Mouse (Mus musculus): Measurements from ENCODE around the gene Suv39h1. TPM values are rescaled to one million over a fixed set of nuclear protein-coding genes. Genes with fewer than 3 reads are reported as not detected.
A peak's percentile ranks its signal among the peaks of the same experiment; 100 is the strongest.
"Not testable (repeated sequence)": the region's sequence is repeated elsewhere in the genome, so short reads cannot be mapped to it uniquely, and the experiment has no call there.

Gene Suv39h1
- polyA plus RNA-seq, 1 experiment from 2014 or later, result 95.7 TPM

DNA sequence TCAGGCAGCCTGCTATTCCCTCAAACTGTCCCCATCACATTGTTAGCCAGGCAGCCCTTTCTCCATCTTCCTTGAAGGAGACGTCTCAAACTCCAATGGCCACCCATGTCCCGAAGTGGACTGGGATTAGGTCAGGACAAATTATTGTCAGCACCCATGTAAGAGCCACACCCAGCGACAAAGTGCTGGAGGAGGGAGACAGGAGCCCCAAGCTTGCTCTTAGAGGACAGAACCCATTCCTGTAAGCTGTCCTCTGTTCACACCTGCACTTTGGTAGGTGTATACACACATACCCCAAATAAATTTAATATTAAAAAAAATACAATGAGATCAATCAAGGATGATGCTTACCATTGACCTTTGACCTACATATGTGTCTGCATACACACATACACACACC, 544 bp upstream of the Suv39h1 start:
- Histone ChIP-seq H3K27me3 (ENCODE audit: control insufficient read depth, insufficient read depth, low read length) (no peaks in the 10 kb centered on the region), H3K4me2 (ENCODE audit: low read depth, severe bottlenecking) (peak overlapping the region; percentile 47), H3K9ac (ENCODE audit: low read length) (peak overlapping the region; percentile 30; the same call in 1 of the 2 replicates), H3K4me3 (ENCODE audit: low read depth, low read length) (peak overlapping the region; percentile 26), H3K9me3 (ENCODE audit: control insufficient read depth, low read length) (no peaks in the 10 kb centered on the region; the same call in 1 of the 2 replicates), H3K27ac (replicated peaks; ENCODE audit: low read depth, low read length) (no peak overlapping the region), H3K36me3 (ENCODE audit: control insufficient read depth, insufficient read depth, low read length) (no peaks in the 10 kb centered on the region; the same call in 1 of the 2 replicates), H3K4me1 (ENCODE audit: control insufficient read depth, insufficient read depth, low read length) (no peaks in the 10 kb centered on the region)
- 31% methylated on average over 3 of the region's 3 CpGs for WGBS
- no peak for DNase-seq (ENCODE audit: low spot score)
- peak; percentile 26; the same call in 1 of the 2 replicates for ATAC-seq (ENCODE audit: insufficient number of reproducible peaks, low FRiP score, low TSS enrichment, low read depth)

DNA sequence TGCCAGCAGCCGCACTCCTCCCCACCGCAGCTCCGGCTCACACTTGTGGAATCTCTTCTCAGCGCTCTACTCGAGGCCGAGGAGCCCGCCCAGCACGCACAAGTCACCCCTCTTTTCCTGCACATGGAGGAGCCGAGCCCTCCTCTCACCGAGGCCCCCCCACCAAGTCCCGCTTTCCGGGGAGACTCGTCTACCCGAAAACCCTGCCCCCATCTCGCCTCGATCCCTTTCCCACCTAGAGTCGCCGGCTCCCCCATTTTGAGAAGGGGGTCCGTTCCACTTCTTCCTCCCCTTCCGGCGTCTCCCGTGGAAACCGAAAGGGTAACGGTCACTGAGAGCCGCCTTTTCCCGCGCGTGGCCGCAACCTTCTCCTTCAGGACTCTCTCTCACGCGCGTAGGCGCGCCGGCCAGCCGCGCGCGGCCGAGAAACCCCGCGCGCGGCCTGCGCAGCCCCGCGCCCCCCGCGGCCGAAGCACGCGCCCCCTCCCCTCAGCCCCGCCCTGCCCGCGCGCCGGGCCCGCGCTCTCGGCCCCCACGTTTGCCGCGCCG, 605 bp downstream of the Suv39h1 start:
- no peaks in the 10 kb centered on the region; the same call in 1 of the 2 replicates for H3K36me3 ChIP-seq (ENCODE audit: control insufficient read depth, insufficient read depth, low read length)
- no peaks in the 10 kb centered on the region for H3K27me3 ChIP-seq (ENCODE audit: control insufficient read depth, insufficient read depth, low read length)
- WGBS, result 21% methylated on average over 46 of the region's 64 CpGs
- peak overlapping the region; percentile 84 for H3K27ac ChIP-seq (replicated peaks; ENCODE audit: low read depth, low read length)
- H3K4me3 ChIP-seq (ENCODE audit: low read depth, low read length), result peak overlapping the region; percentile 46
- H3K9me3 ChIP-seq (ENCODE audit: control insufficient read depth, low read length), result no peaks in the 10 kb centered on the region; the same call in 1 of the 2 replicates
- ATAC-seq (ENCODE audit: insufficient number of reproducible peaks, low FRiP score, low TSS enrichment, low read depth) (peak; percentile 31; the same call in 1 of the 2 replicates), DNase-seq (ENCODE audit: low spot score) (peak; percentile 57)
- H3K4me1 ChIP-seq (ENCODE audit: control insufficient read depth, insufficient read depth, low read length), result no peaks in the 10 kb centered on the region
- H3K9ac ChIP-seq (ENCODE audit: low read length), result peak overlapping the region; percentile 82
- peak overlapping the region; percentile 35 for H3K4me2 ChIP-seq (ENCODE audit: low read depth, severe bottlenecking)

DNA sequence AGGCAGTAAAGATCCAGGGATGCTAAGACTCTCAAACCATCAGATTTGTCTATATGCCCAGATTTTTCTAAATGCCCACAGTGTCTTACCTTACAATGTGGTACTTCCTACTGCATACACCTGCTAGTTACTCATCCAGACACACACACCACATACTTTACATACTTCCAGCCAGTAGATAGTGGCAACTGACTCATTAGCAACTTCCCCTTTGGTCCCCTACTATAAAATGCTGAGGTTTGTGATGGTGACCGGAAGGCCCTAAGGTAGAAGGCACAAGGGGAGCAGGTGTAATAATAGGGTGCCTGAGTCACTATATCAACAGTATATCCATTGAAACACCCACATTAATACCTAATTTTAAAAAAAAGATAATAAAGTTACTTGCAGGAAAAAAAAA, 5.4 kb downstream of the Suv39h1 start:
- H3K9ac ChIP-seq (ENCODE audit: low read length), result no peak overlapping the region
- H3K9me3 ChIP-seq (ENCODE audit: control insufficient read depth, low read length), result no peaks in the 10 kb centered on the region
- DNase-seq (ENCODE audit: low spot score) (no peak), ATAC-seq (ENCODE audit: insufficient number of reproducible peaks, low FRiP score, low TSS enrichment, low read depth) (no peak)
- H3K27me3 ChIP-seq (ENCODE audit: control insufficient read depth, insufficient read depth, low read length), result no peaks in the 10 kb centered on the region
- no peak overlapping the region for H3K4me2 ChIP-seq (ENCODE audit: low read depth, severe bottlenecking)
- no peak overlapping the region for H3K27ac ChIP-seq (replicated peaks; ENCODE audit: low read depth, low read length)
- no peak overlapping the region for H3K4me3 ChIP-seq (ENCODE audit: low read depth, low read length)
- peaks cover 2% of the 10 kb centered on the region; the same call in 1 of the 2 replicates for H3K36me3 ChIP-seq (ENCODE audit: control insufficient read depth, insufficient read depth, low read length)
- WGBS, result 94% methylated on average over 1 of the region's 1 CpGs
- no peaks in the 10 kb centered on the region for H3K4me1 ChIP-seq (ENCODE audit: control insufficient read depth, insufficient read depth, low read length)

DNA sequence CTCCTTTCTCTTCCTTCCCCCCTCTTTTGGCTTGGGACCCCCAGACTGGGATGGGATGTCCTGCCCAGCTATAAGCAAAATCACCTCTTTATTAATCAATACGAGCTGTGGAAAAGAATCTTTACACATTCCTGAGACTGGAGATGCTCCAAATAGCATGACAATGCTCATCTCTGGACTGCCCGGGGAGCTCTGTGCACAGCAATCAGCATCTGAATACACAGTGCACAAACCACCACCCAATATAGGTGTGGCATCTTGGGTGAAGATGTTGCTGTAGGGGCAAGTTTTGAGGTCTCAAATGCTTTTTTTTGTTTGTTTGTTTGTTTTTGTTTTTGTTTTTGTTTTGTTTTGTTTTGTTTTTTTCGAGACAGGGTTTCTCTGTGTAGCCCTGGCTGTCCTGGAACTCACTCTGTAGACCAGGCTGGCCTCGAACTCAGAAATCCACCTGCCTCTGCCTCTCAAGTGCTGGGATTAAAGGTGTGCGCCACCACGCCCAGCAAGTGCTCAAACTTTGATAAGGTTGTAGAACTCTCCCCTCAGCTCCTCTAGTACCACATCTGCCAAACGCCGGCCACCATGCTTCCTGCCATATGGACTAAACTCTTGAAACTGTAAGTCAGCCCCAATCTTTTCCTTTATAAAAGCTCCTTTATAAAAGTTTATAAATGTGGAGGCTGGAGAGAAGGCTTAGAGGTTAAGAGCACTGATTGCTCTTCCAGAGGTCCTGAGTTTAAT, 23.3 kb downstream of the Suv39h1 start:
- not testable (repeated sequence) for H3K4me3 ChIP-seq (ENCODE audit: low read depth, low read length); ATAC-seq (ENCODE audit: insufficient number of reproducible peaks, low FRiP score, low TSS enrichment, low read depth); DNase-seq (ENCODE audit: low spot score); H3K4me1 ChIP-seq (ENCODE audit: control insufficient read depth, insufficient read depth, low read length); H3K27me3 ChIP-seq (ENCODE audit: control insufficient read depth, insufficient read depth, low read length); H3K27ac ChIP-seq (replicated peaks; ENCODE audit: low read depth, low read length); H3K4me2 ChIP-seq (ENCODE audit: low read depth, severe bottlenecking); H3K36me3 ChIP-seq (ENCODE audit: control insufficient read depth, insufficient read depth, low read length); H3K9ac ChIP-seq (ENCODE audit: low read length); H3K9me3 ChIP-seq (ENCODE audit: control insufficient read depth, low read length)
- WGBS, result 90% methylated on average over 8 of the region's 8 CpGs

DNA sequence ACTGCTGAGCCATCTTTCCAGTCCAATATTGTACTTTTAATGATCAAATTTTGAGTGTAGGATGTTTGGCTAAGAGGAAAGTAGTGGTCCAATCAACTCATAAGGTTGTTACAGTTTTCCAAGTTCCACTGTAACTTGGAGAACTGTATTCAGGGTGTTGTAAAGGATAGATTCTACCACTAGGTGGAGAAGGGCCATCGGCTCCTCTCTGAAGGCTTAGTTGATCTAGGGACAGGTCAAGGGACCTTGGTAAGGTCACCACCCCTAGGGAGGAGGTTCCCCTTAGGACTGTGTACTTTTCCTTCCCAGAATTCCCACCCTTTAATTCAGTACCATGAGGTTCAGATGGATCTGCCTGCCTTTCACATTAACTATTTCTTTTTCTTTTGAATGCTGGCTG, 41.6 kb downstream of the Suv39h1 start:
- no peak for ATAC-seq (ENCODE audit: insufficient number of reproducible peaks, low FRiP score, low TSS enrichment, low read depth)
- 88% methylated on average over 1 of the region's 1 CpGs for WGBS

DNA sequence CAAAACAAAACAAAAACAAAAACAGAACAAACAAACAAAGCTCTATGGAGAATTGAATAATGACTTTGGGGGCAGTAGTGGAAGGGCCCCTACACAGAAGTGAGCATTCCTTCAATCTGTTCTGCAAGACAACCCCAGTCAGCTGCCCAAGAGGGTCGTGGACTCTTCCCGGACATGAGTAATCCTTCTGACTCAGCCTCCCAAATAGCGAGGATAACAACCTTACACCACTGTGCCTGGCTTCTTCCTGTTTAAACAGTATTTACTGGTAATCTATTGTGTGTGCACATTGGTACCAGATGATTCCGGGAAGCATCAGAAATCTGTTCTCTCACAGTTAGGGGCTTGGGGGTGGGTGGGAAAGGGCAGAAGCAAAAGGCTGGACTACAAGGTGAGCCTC, 47.7 kb downstream of the Suv39h1 start:
- no peaks in the 10 kb centered on the region for H3K9me3 ChIP-seq (ENCODE audit: control insufficient read depth, low read length)
- H3K27me3 ChIP-seq (ENCODE audit: control insufficient read depth, insufficient read depth, low read length), result no peaks in the 10 kb centered on the region
- no peak overlapping the region for H3K27ac ChIP-seq (replicated peaks; ENCODE audit: low read depth, low read length)
- no peak overlapping the region for H3K4me3 ChIP-seq (ENCODE audit: low read depth, low read length)
- DNase-seq (ENCODE audit: low spot score), result no peak
- no peak overlapping the region for H3K9ac ChIP-seq (ENCODE audit: low read length)
- H3K4me2 ChIP-seq (ENCODE audit: low read depth, severe bottlenecking), result no peak overlapping the region
- WGBS, result 69% methylated on average over 4 of the region's 4 CpGs
- H3K4me1 ChIP-seq (ENCODE audit: control insufficient read depth, insufficient read depth, low read length), result no peaks in the 10 kb centered on the region
- ATAC-seq (ENCODE audit: insufficient number of reproducible peaks, low FRiP score, low TSS enrichment, low read depth), result no peak
- H3K36me3 ChIP-seq (ENCODE audit: control insufficient read depth, insufficient read depth, low read length), result no peaks in the 10 kb centered on the region

More for the DNA sequence above, 41.6 kb downstream of the Suv39h1 start:
- Histone ChIP-seq H3K27me3 (ENCODE audit: control insufficient read depth, insufficient read depth, low read length) (no peaks in the 10 kb centered on the region), H3K27ac (replicated peaks; ENCODE audit: low read depth, low read length) (no peak overlapping the region), H3K4me1 (ENCODE audit: control insufficient read depth, insufficient read depth, low read length) (no peaks in the 10 kb centered on the region), H3K4me3 (ENCODE audit: low read depth, low read length) (no peak overlapping the region), H3K9me3 (ENCODE audit: control insufficient read depth, low read length) (no peaks in the 10 kb centered on the region), H3K36me3 (ENCODE audit: control insufficient read depth, insufficient read depth, low read length) (no peaks in the 10 kb centered on the region), H3K9ac (ENCODE audit: low read length) (no peak overlapping the region), H3K4me2 (ENCODE audit: low read depth, severe bottlenecking) (no peak overlapping the region)
- DNase-seq (ENCODE audit: low spot score), result no peak

DNA sequence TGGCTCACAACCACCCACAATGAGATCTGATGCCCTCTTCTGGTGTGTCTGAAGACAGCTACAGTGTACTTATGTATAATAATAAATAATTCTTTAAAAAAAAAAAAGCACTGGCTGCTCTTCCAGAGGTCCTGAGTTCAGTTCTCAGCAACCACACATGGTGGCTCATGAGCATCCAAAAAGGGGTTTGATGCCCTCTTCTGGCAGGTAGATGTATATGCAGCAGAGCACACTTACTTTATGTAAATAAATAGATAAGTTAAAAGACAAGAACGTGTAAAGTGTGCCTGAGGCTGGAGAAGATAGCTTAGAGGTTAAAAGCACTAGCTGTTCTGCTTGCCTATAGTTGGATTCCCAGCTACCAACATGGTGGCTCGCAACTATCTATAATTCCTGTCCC, 49.8 kb downstream of the Suv39h1 start:
- Histone ChIP-seq H3K36me3 (ENCODE audit: control insufficient read depth, insufficient read depth, low read length) (no peaks in the 10 kb centered on the region), H3K27me3 (ENCODE audit: control insufficient read depth, insufficient read depth, low read length) (no peaks in the 10 kb centered on the region), H3K4me2 (ENCODE audit: low read depth, severe bottlenecking) (no peak overlapping the region), H3K9me3 (ENCODE audit: control insufficient read depth, low read length) (no peaks in the 10 kb centered on the region), H3K4me1 (ENCODE audit: control insufficient read depth, insufficient read depth, low read length) (no peaks in the 10 kb centered on the region), H3K4me3 (ENCODE audit: low read depth, low read length) (no peak overlapping the region), H3K27ac (replicated peaks; ENCODE audit: low read depth, low read length) (no peak overlapping the region), H3K9ac (ENCODE audit: low read length) (no peak overlapping the region)
- WGBS, result 70% methylated on average over 2 of the region's 2 CpGs
- DNase-seq (ENCODE audit: low spot score), result no peak
- ATAC-seq (ENCODE audit: insufficient number of reproducible peaks, low FRiP score, low TSS enrichment, low read depth), result no peak

DNA sequence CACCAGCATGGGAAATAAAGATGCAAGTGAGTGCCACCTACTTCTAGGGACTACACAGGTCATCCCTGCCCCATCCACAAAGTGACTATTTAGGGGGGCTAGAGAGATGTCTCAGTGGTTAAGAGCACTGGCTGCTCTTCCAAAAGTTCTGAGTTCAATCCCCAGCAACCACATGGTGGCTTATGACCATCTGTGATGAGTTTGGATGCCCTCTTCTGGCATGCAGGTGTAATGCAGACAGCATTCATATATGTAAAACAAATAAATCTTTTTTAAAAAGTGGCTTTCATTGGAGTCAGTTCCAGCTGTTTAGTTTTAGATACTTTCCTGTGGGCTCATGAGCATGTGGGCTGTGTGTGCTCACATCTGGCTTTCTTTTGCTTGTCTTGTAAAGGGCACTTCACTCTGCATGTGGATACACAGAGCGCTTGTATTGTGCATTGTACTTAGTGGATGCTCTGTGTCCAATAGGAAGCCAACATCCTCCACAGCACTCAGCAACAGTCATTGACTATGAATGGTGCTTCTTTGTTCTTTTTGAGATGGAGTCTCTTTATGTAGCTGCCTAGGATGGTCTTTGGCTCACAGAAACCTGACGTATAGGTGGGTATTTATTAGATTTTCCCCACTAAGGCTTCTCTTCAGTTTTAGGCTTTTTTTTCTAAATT, 54.3 kb downstream of the Suv39h1 start:
- no peak for ATAC-seq (ENCODE audit: insufficient number of reproducible peaks, low FRiP score, low TSS enrichment, low read depth)
- WGBS, result 95% methylated on average over 2 of the region's 2 CpGs

More for the DNA sequence above, 54.3 kb downstream of the Suv39h1 start:
- Histone ChIP-seq H3K36me3 (ENCODE audit: control insufficient read depth, insufficient read depth, low read length) (no peaks in the 10 kb centered on the region), H3K9ac (ENCODE audit: low read length) (no peak overlapping the region), H3K4me1 (ENCODE audit: control insufficient read depth, insufficient read depth, low read length) (no peaks in the 10 kb centered on the region), H3K9me3 (ENCODE audit: control insufficient read depth, low read length) (no peaks in the 10 kb centered on the region), H3K4me2 (ENCODE audit: low read depth, severe bottlenecking) (no peak overlapping the region), H3K27me3 (ENCODE audit: control insufficient read depth, insufficient read depth, low read length) (no peaks in the 10 kb centered on the region), H3K27ac (replicated peaks; ENCODE audit: low read depth, low read length) (no peak overlapping the region), H3K4me3 (ENCODE audit: low read depth, low read length) (no peak overlapping the region)
- DNase-seq (ENCODE audit: low spot score), result no peak

All from limb, embryonic 11.5 days (tissue).